Mouse (Mus musculus) C2C12 (cell line): Measurements from ENCODE around the gene Mup7.
"Not testable (repeated sequence)": the region's sequence is repeated elsewhere in the genome, so short reads cannot be mapped to it uniquely, and the experiment has no call there.

Source experiments
- CTCF ChIP-seq: IDR thresholded peaks from one replicate; pipeline ENCODE4 v1.5.1; 2011; ENCODE audit not compliant: control insufficient read depth, insufficient read depth, insufficient read length
- MAX ChIP-seq: IDR thresholded peaks from one replicate; pipeline ENCODE4 v1.6.1; 2011; ENCODE audit warnings: mild to moderate bottlenecking, control low read depth
- MYOD1 ChIP-seq: IDR thresholded peaks from one replicate; pipeline ENCODE4 v1.6.1; 2011; ENCODE audit warnings: low read depth; ENCODE audit not compliant: control insufficient read depth, insufficient read length
- USF1 ChIP-seq: IDR thresholded peaks from one replicate; pipeline ENCODE4 v1.6.1; 2011; ENCODE audit warnings: low read depth, mild to moderate bottlenecking, control low read depth, moderate library complexity

DNA sequence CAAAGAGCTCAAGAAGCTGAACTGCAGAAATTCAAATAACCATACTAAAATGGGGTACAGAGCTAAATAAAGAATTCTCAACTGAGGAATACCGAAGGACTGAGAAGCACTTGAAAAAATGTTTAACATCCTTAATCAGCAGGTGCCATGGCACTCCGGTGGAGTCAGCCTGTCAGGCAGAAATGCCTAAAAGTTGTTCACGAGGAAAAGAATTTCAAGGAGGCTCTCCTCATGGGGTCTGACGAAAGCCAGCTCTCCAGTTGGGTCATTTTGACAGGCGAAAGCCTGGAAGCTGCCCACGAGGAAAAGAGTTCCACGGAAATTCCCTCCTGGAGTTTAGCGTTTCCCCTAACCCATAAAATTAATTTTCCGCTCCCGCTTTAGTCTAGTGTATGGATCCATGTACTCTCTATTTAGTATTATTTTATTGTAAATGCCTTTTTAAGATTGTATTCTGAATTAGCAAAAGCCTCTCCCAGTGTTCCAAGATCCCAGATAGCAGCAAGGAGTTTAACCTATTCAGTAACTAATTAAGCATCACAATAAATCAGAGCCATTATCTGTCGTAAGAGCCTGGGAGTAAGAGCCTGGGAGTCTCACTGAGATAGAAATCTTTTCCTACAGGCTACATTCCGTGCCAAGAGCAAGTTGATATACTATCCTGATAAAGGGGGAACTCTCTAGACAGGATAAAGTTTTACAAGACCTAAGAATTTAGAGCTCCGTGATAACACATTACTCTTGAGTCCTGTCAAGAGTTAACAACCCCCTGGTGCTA, 40.8 kb downstream of the Mup7 start:
- TF ChIP-seq CTCF, MYOD1, MAX, USF1: not testable (repeated sequence)
